Mouse (Mus musculus): ENCODE data around the gene Tomm40. TPM values are rescaled to one million over a fixed set of nuclear protein-coding genes. Genes with fewer than 3 reads are reported as not detected.

Gene Tomm40
- polyA plus RNA-seq, 1 experiment from 2014 or later, result 126 TPM

DNA sequence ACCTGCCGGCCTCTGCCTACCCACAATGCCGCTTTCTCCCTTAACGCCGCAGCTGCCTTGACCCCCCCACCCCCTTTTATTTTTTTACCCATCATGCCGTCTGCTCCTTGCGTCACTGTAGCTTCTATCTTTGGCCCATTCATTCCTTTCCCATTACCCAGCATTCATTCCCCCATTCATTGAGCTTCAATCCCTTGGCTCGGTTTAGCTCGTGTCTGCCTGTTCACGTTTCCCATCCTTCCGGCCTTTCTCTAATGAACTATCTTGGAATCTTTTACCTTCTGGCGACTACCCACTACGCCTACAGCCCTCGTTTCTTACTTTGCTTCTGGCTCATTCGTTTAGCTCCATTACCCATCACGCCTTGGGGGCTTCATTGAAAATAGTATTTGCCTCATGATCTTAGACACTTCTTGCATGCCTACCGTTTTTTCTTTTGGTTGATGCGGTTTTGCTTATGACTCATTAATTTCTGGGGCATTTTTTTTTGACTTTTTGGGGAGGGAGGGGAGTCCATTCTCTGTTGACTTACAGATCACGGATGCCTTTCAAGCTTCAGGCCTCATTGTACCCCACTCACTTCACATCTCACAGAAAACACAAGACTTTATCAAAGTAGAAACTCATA is 931 bp upstream of the Tomm40 start:
- Histone ChIP-seq H3K27me3 (no peaks in the 10 kb centered on the region), H3K9ac (no peak overlapping the region), H3K27ac (peak overlapping the region; percentile 85), H3K4me1 (peaks cover 22% of the 10 kb centered on the region), H3K9me3 (peaks cover 9% of the 10 kb centered on the region), H3K36me3 (peaks cover 70% of the 10 kb centered on the region), H3K4me2 (replicated peaks) (peak overlapping the region; percentile 69), H3K4me3 (peak overlapping the region; percentile 100)
- 8% methylated on average over 18 of the region's 18 CpGs for WGBS
- no peak for ATAC-seq (ENCODE audit: low FRiP score, low read depth)

GRCm38 (mm10) chr7:19714836-19715235 is 402 bp downstream of the Tomm40 start:
- peaks cover 22% of the 10 kb centered on the region for H3K4me1 ChIP-seq
- ATAC-seq (ENCODE audit: low FRiP score, low read depth), result no peak
- peak overlapping the region; percentile 98 for H3K9ac ChIP-seq
- H3K9me3 ChIP-seq, result no peaks in the 10 kb centered on the region
- WGBS, result under 1% methylated on average over 39 of the region's 39 CpGs
- peaks cover 70% of the 10 kb centered on the region for H3K36me3 ChIP-seq
- no peaks in the 10 kb centered on the region for H3K27me3 ChIP-seq
- H3K4me2 ChIP-seq (replicated peaks), result peak overlapping the region; percentile 93
- peak overlapping the region; percentile 22 for H3K27ac ChIP-seq
- peak overlapping the region; percentile 100 for H3K4me3 ChIP-seq

- Histone ChIP-seq H3K36me3 (peaks cover 70% of the 10 kb centered on the region), H3K27ac (no peak overlapping the region), H3K4me3 (peak overlapping the region; percentile 100), H3K4me1 (peaks cover 22% of the 10 kb centered on the region), H3K9me3 (no peaks in the 10 kb centered on the region), H3K9ac (no peak overlapping the region), H3K27me3 (no peaks in the 10 kb centered on the region), H3K4me2 (replicated peaks) (peak overlapping the region; percentile 93)
- WGBS, result 82% methylated on average over 9 of the region's 9 CpGs
- ATAC-seq (ENCODE audit: low FRiP score, low read depth), result no peak
Measured at GRCm38 (mm10) chr7:19713598-19713997, 1.6 kb downstream of the Tomm40 start.

DNA sequence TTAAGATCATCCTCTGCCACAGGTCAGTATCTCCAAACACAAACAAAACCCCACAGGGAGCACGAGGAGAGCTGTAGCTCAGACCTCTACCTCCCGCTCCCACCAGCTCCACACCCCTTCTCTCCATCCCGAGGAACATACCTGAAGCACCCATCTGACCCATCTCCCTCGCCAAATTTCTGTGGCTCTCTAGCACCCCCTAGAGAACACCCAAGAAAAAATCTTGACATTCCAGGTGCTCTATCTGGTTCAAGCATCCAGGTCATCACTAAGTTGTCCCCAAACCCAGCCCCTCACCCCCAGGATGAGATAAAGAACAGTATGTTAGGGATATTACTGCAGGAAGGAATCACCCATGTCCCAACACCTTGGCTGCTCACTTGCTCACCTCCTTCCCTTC is 2.0 kb downstream of the Tomm40 start:
- WGBS, result 64% methylated on average over 4 of the region's 4 CpGs
- H3K36me3 ChIP-seq, result peaks cover 68% of the 10 kb centered on the region

GRCm38 (mm10) chr7:19712414-19712813 is 2.8 kb downstream of the Tomm40 start:
- H3K4me2 ChIP-seq (replicated peaks), result no peak overlapping the region
- peaks cover 70% of the 10 kb centered on the region for H3K36me3 ChIP-seq
- H3K4me1 ChIP-seq, result peaks cover 22% of the 10 kb centered on the region
- H3K4me3 ChIP-seq, result no peak overlapping the region
- no peak overlapping the region for H3K27ac ChIP-seq
- WGBS, result 71% methylated on average over 4 of the region's 4 CpGs
- no peaks in the 10 kb centered on the region for H3K9me3 ChIP-seq
- ATAC-seq (ENCODE audit: low FRiP score, low read depth), result no peak
- no peak overlapping the region for H3K9ac ChIP-seq
- no peaks in the 10 kb centered on the region for H3K27me3 ChIP-seq

More for the DNA sequence above, 2.0 kb downstream of the Tomm40 start:
- no peak overlapping the region for H3K27ac ChIP-seq
- no peak overlapping the region; the same call in 1 of the 2 replicates for H3K4me3 ChIP-seq
- no peak for ATAC-seq (ENCODE audit: low FRiP score, low read depth)
- no peak overlapping the region for H3K4me2 ChIP-seq (replicated peaks)
- no peaks in the 10 kb centered on the region for H3K9me3 ChIP-seq
- H3K9ac ChIP-seq, result no peak overlapping the region
- H3K27me3 ChIP-seq, result no peaks in the 10 kb centered on the region
- peaks cover 22% of the 10 kb centered on the region for H3K4me1 ChIP-seq

GRCm38 (mm10) chr7:19710650-19711049 is 4.6 kb downstream of the Tomm40 start:
- no peak for ATAC-seq (ENCODE audit: low FRiP score, low read depth)
- Histone ChIP-seq H3K36me3 (peaks cover 73% of the 10 kb centered on the region), H3K4me3 (no peak overlapping the region), H3K27ac (no peak overlapping the region), H3K4me2 (replicated peaks) (no peak overlapping the region), H3K4me1 (peaks cover 15% of the 10 kb centered on the region), H3K9ac (no peak overlapping the region), H3K27me3 (no peaks in the 10 kb centered on the region), H3K9me3 (no peaks in the 10 kb centered on the region)
- 95% methylated on average over 10 of the region's 10 CpGs for WGBS

DNA sequence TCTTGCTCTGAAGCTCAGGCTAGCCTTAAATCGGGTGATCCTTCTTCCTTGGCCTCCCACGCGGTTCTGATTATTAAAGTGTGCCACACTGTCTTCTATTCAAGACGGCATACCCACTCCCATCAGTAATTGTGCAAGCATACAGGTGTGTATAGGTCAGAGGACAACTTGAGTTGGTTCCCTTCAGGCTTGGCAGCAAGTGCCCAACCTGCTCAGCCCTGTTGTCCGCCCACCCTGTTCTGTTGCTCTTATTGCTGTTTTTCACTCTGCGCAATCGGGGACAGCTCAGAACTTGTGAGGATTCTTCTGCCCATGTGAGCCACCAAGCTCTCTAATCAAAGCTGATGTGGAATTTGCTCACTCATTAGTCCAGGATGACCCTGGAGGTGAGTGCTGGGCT is 10.0 kb downstream of the Tomm40 start:
- ATAC-seq (ENCODE audit: low FRiP score, low read depth), result no peak
- H3K4me2 ChIP-seq (replicated peaks), result no peak overlapping the region
- H3K4me3 ChIP-seq, result no peak overlapping the region
- peaks cover 77% of the 10 kb centered on the region for H3K36me3 ChIP-seq
- H3K27me3 ChIP-seq, result no peaks in the 10 kb centered on the region
- H3K4me1 ChIP-seq, result no peaks in the 10 kb centered on the region
- no peaks in the 10 kb centered on the region for H3K9me3 ChIP-seq
- 93% methylated on average over 7 of the region's 7 CpGs for WGBS
- no peak overlapping the region for H3K27ac ChIP-seq
- H3K9ac ChIP-seq, result no peak overlapping the region

- WGBS, result 87% methylated on average over 4 of the region's 4 CpGs
- H3K27me3 ChIP-seq, result no peaks in the 10 kb centered on the region
- no peak overlapping the region for H3K27ac ChIP-seq
- ATAC-seq (ENCODE audit: low FRiP score, low read depth), result no peak
- no peak overlapping the region for H3K4me2 ChIP-seq (replicated peaks)
- peaks cover 69% of the 10 kb centered on the region for H3K36me3 ChIP-seq
- H3K4me3 ChIP-seq, result no peak overlapping the region
- H3K4me1 ChIP-seq, result peaks cover 2% of the 10 kb centered on the region
- no peak overlapping the region for H3K9ac ChIP-seq
- H3K9me3 ChIP-seq, result no peaks in the 10 kb centered on the region
Measured at GRCm38 (mm10) chr7:19704475-19704874, 10.8 kb downstream of the Tomm40 start.

- Histone ChIP-seq H3K27me3 (no peaks in the 10 kb centered on the region), H3K36me3 (peaks cover 57% of the 10 kb centered on the region), H3K9me3 (no peaks in the 10 kb centered on the region), H3K27ac (no peak overlapping the region), H3K4me3 (no peak overlapping the region), H3K4me1 (peaks cover 17% of the 10 kb centered on the region), H3K4me2 (replicated peaks) (no peak overlapping the region), H3K9ac (0 out of 2 replicates have a peak overlapping the region, but pooled peaks have one; percentile 19)
- 87% methylated on average over 16 of the region's 16 CpGs for WGBS
- no peak for ATAC-seq (ENCODE audit: low FRiP score, low read depth)
Measured at GRCm38 (mm10) chr7:19702859-19703555, 12.2 kb downstream of the Tomm40 start.

DNA sequence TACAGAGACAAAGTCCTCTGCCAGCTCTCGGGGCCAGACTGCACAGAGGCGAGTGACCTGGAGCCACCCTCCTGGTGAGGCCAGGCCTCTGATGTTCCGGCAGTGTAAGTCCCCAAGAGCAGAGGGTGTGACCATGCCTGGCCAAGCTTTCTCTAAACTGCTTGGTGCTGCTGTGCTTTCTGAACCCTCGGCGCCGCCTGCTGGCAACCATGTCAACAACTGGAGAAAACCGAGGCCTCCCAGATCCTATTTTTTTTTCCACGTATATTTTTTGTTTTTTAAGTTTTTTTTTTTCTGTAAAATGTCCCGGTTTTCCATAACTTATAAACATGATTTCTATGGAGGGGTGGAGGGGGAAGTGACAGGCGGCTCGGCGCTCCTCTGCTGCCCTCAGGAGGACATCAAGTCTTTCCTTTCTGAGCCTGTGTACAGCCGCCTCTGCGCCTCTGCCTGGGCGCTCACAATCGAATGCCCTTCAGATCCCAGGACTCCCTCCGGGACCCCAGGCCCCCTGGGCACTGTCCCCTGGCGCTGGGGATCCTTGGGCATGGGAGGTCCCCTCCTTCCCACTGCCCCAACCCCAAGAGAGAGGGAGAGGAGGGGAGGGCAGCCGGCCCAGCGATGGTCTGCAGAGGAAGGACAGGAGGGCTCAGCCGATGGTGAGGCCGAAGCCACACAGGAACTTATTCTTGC is 14.0 kb downstream of the Tomm40 start:
- Histone ChIP-seq H3K4me1 (peaks cover 18% of the 10 kb centered on the region), H3K4me3 (no peak overlapping the region), H3K4me2 (replicated peaks) (0 out of 2 replicates have a peak overlapping the region, but pooled peaks have one; percentile 7), H3K36me3 (peaks cover 49% of the 10 kb centered on the region), H3K27ac (no peak overlapping the region), H3K27me3 (peaks cover 6% of the 10 kb centered on the region; the same call in 1 of the 2 replicates), H3K9ac (no peak overlapping the region), H3K9me3 (no peaks in the 10 kb centered on the region)
- no peak for ATAC-seq (ENCODE audit: low FRiP score, low read depth)
- WGBS, result 35% methylated on average over 22 of the region's 22 CpGs

DNA sequence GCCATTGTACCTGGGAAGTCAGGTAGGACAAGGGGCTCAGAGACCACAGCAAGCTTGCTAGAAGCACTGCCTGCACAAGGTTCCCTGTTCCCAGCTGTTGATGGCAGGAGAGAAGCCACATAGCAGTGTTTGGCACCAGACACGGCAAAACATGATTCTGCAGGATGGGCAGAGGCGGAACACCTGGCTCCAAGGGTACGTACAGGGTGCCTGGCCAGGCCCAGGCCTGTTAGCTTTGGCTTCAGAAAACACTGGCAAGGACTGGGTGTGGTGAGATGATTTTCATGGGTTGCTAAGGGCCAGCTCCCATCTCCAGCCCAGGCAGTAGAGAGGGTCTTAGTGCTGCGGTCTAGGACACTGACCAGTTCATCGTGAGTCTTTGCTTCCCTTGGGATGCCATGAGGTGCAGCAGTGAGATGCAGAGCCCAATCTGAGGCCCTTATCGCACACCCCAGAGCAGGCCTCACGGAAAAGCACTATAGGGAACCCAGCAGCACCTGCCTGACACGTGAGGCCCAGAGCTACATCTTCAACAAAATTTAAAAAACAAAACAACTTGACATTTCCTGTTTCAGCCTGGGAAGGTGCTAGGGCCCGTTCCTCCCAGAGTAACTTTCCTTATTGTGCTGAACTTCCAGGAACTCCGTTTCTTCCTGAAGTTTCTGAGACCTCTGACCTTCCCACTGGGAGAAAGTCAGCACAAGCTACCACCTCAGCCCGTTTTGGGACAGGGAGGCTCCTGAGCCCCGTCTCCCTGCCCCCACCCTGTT is 14.8 kb downstream of the Tomm40 start:
- H3K27me3 ChIP-seq, result peaks cover 6% of the 10 kb centered on the region; the same call in 1 of the 2 replicates
- H3K36me3 ChIP-seq, result peaks cover 51% of the 10 kb centered on the region
- H3K27ac ChIP-seq, result no peak overlapping the region
- no peak for ATAC-seq (ENCODE audit: low FRiP score, low read depth)
- H3K9ac ChIP-seq, result no peak overlapping the region
- H3K9me3 ChIP-seq, result no peaks in the 10 kb centered on the region
- 61% methylated on average over 12 of the region's 12 CpGs for WGBS
- H3K4me1 ChIP-seq, result peaks cover 18% of the 10 kb centered on the region
- H3K4me3 ChIP-seq, result no peak overlapping the region
- H3K4me2 ChIP-seq (replicated peaks), result 0 out of 2 replicates have a peak overlapping the region, but pooled peaks have one; percentile 7
